Mouse (Mus musculus) limb, embryonic 12.5 days (tissue): ENCODE measurements at regions not wholly inside any gene's neighbourhood (a gene's known extent, or its start where the extent isn't known, plus 50 kb on each side); places are given as distances from the start of the nearest gene placed in this dataset.

Source experiments
- ATAC-seq: fragments of 200-750 bp; cut with Nextera tagmentation; 2 replicates; pipeline ENCODE4 v1.8.0; 2017; ENCODE audit warnings: low read depth, moderate TSS enrichment; ENCODE audit not compliant: insufficient number of reproducible peaks, insufficient read depth, low FRiP score, low TSS enrichment
- H3K27ac ChIP-seq: fragments of 300-500 bp; sonication (generic); 2 replicates; pipeline ENCODE4 v1.5.1; 2016; ENCODE audit warnings: mild to moderate bottlenecking, moderate library complexity
- H3K27me3 ChIP-seq: fragments of 300-500 bp; sonication (generic); 2 replicates; pipeline ENCODE4 v1.6.1; 2016; ENCODE audit warnings: mild to moderate bottlenecking, moderate library complexity
- H3K36me3 ChIP-seq: fragments of 300-500 bp; sonication (generic); 2 replicates; pipeline ENCODE4 v1.6.1; 2016; ENCODE audit warnings: mild to moderate bottlenecking, moderate library complexity
- H3K4me1 ChIP-seq: fragments of 300-500 bp; sonication (generic); replicated peaks from 2 replicates; pipeline ENCODE4 v1.6.1; 2016
- H3K4me2 ChIP-seq: fragments of 300-500 bp; sonication (generic); 2 replicates; pipeline ENCODE4 v1.6.1; 2016; ENCODE audit warnings: mild to moderate bottlenecking, moderate library complexity
- H3K4me3 ChIP-seq: fragments of 300-500 bp; sonication (generic); replicated peaks from 2 replicates; pipeline ENCODE4 v1.5.1; 2016; ENCODE audit warnings: mild to moderate bottlenecking
- H3K9ac ChIP-seq: fragments of 300-500 bp; sonication (generic); replicated peaks from 2 replicates; pipeline ENCODE4 v1.6.1; 2016; ENCODE audit warnings: mild to moderate bottlenecking, moderate library complexity
- H3K9me3 ChIP-seq: fragments of 300-500 bp; sonication (generic); 2 replicates; pipeline ENCODE4 v1.6.1; 2016; ENCODE audit warnings: mild to moderate bottlenecking, moderate library complexity
- WGBS: fragments of 180-500 bp; shearing (Covaris S2); methylation state at CpG from one replicate; pipeline ENCODE4 v1.1.7; 2016; 5-methylcytosine and 5-hydroxymethylcytosine counted together

DNA sequence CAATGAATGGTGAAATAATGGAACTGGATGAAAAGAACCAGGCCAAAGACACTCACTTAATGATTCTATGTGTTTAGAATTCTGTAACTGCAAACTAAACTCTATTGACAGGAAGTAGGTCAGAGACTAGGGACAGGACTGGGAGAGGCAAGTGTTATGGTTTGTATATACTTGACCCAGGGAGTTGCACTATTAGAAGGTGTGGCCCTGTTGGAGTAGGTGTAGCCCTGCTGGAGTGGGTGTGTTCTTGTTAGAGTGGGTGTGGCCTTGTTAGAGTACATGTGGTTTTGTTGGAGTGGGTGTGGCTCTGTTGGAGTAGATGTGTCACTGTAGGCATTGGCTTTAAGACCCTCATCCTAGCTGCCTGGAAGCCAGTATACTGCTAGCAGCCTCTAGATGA, 93.0 kb upstream of the Npas2 start:
- Histone ChIP-seq H3K36me3 (no peaks in the 10 kb centered on the region), H3K4me3 (no peak overlapping the region), H3K4me1 (peaks cover 2% of the 10 kb centered on the region; the same call in 1 of the 2 replicates), H3K27ac (no peak overlapping the region), H3K4me2 (no peak overlapping the region), H3K9me3 (no peaks in the 10 kb centered on the region), H3K27me3 (no peaks in the 10 kb centered on the region), H3K9ac (no peak overlapping the region)
- no peak for ATAC-seq

DNA sequence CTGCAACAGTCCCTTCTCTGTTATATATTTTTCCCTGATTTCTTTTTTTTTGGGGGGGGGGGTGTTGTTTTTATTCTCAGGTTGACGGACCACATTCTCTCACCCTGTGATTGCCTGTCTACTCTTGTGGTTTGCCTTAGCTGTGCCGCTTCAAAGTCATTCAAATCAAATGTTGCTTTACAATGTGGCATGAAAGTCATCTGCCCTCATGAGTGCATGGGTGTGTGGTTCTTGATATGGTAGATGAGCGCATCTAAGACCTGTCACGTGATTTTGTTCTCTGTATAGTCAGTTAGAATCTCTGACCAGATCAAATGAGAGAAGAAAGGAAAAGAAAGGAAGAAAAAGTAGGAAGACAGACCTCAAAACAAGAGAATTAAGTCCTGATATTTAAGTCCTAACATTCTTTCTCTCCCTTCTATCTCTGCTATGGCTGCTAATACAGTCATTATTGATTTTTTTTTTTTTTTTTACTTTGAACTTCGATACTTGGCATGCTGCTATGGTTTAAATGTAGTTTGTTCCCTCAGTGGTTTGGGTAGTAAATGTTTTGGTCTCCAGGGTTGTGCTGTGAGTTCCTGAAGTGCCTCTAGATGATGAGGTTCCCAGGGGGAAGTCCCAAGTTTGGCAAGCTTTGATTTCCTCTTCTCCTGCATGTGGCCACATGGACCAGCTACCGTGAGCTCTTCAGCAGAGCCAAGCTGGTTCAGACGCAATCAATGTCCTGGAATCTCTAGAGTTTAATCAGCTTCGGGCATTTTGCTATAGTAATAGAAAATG, 91.2 kb upstream of the Npas2 start:
- H3K27me3 ChIP-seq: no peaks in the 10 kb centered on the region
- 90% methylated on average over 8 of the region's 8 CpGs for WGBS
- no peak for ATAC-seq
- H3K4me3 ChIP-seq: no peak overlapping the region
- H3K9me3 ChIP-seq: no peaks in the 10 kb centered on the region
- H3K4me1 ChIP-seq: peaks cover 19% of the 10 kb centered on the region; the same call in 1 of the 2 replicates
- no peak overlapping the region for H3K9ac ChIP-seq
- no peaks in the 10 kb centered on the region for H3K36me3 ChIP-seq
- H3K4me2 ChIP-seq: no peak overlapping the region
- H3K27ac ChIP-seq: no peak overlapping the region

DNA sequence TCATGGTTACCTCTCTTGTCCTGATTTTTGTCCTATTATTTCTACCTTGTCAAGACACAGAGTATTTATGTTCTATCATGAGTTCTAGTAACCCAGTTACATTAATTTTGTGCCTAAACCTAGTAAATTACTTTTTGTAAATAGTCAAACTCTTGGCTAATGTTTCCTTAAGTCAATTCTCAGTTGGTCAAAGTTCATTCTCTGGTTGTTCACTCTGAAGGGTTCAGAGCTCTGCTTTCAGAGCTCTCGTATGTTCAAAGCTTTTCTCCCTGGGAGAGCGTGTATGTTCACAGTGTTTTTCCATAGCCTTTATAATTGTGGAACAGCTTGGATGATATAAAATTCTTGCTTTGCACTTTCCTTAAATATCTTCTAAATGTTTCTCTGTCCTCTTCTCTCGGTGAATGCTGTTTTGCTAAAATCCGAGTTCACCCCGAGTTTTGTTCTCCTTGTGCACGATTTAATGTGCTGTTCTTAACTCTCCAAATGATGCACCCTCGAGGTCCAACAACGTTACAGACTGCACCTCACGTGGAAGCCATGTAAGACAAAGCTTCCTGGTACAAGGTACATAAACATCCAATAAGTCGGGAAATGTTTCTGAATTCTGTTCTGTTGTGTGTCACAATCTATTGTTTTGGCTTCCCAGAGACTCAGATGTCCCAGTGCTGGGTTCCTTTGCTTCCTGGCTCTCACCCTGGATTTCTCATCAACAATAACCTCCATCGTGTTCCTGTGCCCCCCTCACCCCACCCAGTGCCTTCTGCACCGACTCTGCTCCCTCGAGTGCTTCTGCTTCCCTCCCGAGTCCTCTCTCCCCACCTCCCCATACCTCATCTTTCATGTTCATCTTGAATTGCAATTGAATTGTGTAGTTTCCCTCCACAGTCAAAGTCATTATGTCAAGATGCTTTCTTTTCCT, 90.3 kb upstream of the Npas2 start:
- no peaks in the 10 kb centered on the region for H3K27me3 ChIP-seq
- H3K9ac ChIP-seq: no peak overlapping the region
- peaks cover 19% of the 10 kb centered on the region; the same call in 1 of the 2 replicates for H3K4me1 ChIP-seq
- WGBS: 84% methylated on average over 14 of the region's 14 CpGs
- H3K4me3 ChIP-seq: no peak overlapping the region
- H3K27ac ChIP-seq: no peak overlapping the region
- H3K9me3 ChIP-seq: no peaks in the 10 kb centered on the region
- no peak for ATAC-seq
- no peaks in the 10 kb centered on the region for H3K36me3 ChIP-seq
- H3K4me2 ChIP-seq: no peak overlapping the region

DNA sequence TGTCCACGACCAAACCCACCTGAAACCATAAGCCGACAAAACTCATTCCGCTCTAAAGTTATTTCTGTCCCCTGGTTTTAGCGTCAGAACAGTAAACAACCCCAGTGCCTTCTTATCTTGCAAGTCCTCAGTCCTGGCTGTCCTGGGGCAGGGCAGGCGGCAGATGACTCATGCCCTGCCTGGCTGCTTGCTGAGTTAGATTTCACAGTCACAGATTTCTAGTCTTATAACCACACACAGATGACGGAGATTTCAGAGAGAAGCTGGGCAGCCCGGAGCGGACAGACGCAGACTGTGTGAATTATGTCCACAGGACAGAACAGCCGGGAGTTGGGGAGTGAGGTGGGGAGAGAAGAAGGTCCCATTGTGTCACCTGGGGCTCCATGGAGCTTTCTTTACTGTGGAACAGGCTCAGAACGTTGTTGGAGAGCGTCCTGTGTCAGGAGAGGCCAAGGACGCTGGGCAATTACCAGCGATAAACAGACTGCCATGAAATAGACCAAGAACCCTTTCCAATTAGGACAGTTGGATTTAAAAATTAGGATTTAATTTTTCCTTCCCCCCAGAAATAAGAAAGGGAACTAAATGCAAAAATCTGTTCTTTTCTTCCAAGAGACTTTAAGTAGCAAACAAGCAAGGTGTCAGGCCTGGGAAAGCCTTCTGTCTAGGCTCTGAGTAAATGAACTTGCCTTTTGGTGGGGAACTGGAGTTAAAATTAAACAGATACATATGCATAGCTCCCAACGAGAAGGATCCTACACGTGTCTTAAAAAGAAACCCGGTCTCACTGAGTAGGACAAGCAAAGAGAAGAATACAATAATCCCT, 87.8 kb upstream of the Npas2 start:
- Histone ChIP-seq H3K4me3 (no peak overlapping the region), H3K9me3 (no peaks in the 10 kb centered on the region), H3K36me3 (no peaks in the 10 kb centered on the region), H3K4me2 (no peak overlapping the region), H3K4me1 (peaks cover 19% of the 10 kb centered on the region; the same call in 1 of the 2 replicates), H3K27ac (no peak overlapping the region), H3K9ac (no peak overlapping the region), H3K27me3 (no peaks in the 10 kb centered on the region)
- no peak for ATAC-seq
- WGBS: 45% methylated on average over 17 of the region's 17 CpGs

DNA sequence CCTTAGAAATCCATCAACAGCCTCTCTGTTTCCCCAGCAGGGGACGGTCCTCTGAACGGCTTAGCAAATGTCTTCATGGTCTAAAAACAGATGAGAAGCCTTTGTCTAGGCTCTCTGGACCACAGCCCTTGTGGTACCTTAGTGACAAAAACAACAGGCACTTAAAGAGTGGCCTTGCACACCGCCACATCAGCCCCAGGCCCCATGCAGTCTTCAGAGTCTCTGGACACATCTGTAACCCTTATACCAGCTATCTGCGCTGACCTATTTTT, 87.2 kb upstream of the Npas2 start:
- Histone ChIP-seq H3K27me3 (no peaks in the 10 kb centered on the region), H3K4me1 (peaks cover 19% of the 10 kb centered on the region; the same call in 1 of the 2 replicates), H3K9me3 (no peaks in the 10 kb centered on the region), H3K4me3 (no peak overlapping the region), H3K4me2 (no peak overlapping the region), H3K27ac (no peak overlapping the region), H3K9ac (no peak overlapping the region), H3K36me3 (no peaks in the 10 kb centered on the region)
- ATAC-seq: no peak
- WGBS: 65% methylated on average over 4 of the region's 4 CpGs

DNA sequence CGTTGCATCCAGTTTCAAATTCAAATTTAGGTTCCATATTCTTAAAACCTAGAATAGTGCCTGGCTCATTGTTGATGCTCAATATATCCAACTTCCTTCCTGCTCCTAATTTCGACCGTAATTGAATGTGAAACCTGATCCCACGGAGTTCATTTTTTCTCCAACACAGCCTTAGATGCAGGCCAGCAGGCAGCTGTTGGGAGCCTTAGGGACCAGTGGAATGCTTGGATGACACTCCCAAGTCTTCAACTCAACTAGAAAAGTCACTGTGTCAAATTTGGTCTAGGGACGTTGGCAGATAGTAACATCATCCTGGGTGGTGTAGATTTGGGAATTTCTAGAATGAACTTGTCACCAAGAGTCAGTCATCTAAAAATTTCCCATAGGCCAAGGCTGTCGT, 86.9 kb upstream of the Npas2 start:
- Histone ChIP-seq H3K4me3 (no peak overlapping the region), H3K9me3 (no peaks in the 10 kb centered on the region), H3K4me2 (no peak overlapping the region), H3K27me3 (no peaks in the 10 kb centered on the region), H3K27ac (no peak overlapping the region), H3K9ac (no peak overlapping the region), H3K4me1 (peaks cover 19% of the 10 kb centered on the region; the same call in 1 of the 2 replicates), H3K36me3 (no peaks in the 10 kb centered on the region)
- WGBS: 46% methylated on average over 6 of the region's 6 CpGs
- ATAC-seq: no peak

DNA sequence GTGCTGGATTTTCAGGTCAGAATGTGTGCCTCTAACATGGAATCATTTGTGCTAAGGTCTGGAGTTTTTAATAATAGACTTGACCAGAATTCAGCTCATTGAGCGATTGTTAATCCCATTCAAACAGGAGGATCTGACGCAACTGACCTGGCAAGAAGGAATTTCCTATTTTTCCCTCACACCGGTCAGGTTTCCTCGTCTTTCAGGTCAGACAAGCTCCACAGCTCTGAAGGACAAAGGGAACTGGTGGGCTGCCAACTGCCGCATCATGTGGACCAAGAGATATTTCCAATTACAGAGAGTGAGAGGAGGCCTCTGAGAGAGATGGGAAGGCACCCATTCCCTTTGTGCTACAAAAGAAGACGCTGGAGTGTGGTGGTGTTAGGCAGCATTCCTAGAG, 77.2 kb upstream of the Npas2 start:
- 85% methylated on average over 6 of the region's 6 CpGs for WGBS
- Histone ChIP-seq H3K27me3 (no peaks in the 10 kb centered on the region), H3K36me3 (no peaks in the 10 kb centered on the region), H3K4me2 (no peak overlapping the region), H3K4me1 (no peaks in the 10 kb centered on the region), H3K4me3 (no peak overlapping the region), H3K9ac (no peak overlapping the region), H3K27ac (no peak overlapping the region), H3K9me3 (0 out of 2 replicates have a peak, but pooled peaks cover 3% of the 10 kb centered on the region)
- no peak for ATAC-seq

DNA sequence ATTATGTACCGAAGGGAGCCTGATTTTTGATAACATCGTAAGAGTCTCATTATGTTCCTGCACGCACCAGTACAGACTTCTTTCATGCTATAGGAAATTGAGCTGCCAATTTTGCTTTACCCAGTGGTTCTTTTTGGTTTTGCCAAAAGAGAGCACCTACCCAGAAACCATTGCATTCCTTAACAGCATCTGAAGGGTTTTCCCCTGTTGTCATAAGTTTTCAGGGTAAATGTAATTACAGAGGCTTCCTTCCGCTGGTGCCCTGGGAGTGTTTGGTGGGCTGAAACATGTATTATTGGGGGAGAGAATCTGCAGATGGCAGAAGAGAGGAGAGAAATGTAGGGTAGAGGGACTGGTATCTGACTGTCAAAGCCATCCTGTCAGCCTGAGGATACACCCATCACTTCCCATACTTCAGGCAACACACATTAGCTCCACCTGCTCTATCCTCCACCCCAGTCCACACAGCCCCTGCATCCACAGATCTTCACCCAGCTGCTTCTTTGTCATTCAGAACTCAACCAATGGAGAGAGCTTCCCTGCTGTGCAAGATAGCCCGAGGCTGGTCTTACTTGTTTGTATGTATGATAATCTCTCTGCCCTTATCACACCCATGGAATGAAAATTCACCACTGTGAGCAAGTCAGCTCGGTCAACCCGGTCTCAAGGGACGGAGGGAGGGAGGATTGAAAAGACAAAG, 71.1 kb upstream of the Npas2 start:
- WGBS: 76% methylated on average over 8 of the region's 8 CpGs
- no peak overlapping the region for H3K9ac ChIP-seq
- H3K4me2 ChIP-seq: no peak overlapping the region
- 0 out of 2 replicates have a peak, but pooled peaks cover 7% of the 10 kb centered on the region for H3K9me3 ChIP-seq
- H3K4me1 ChIP-seq: no peaks in the 10 kb centered on the region
- H3K36me3 ChIP-seq: no peaks in the 10 kb centered on the region
- no peak overlapping the region for H3K4me3 ChIP-seq
- H3K27ac ChIP-seq: no peak overlapping the region
- no peak for ATAC-seq
- H3K27me3 ChIP-seq: no peaks in the 10 kb centered on the region

DNA sequence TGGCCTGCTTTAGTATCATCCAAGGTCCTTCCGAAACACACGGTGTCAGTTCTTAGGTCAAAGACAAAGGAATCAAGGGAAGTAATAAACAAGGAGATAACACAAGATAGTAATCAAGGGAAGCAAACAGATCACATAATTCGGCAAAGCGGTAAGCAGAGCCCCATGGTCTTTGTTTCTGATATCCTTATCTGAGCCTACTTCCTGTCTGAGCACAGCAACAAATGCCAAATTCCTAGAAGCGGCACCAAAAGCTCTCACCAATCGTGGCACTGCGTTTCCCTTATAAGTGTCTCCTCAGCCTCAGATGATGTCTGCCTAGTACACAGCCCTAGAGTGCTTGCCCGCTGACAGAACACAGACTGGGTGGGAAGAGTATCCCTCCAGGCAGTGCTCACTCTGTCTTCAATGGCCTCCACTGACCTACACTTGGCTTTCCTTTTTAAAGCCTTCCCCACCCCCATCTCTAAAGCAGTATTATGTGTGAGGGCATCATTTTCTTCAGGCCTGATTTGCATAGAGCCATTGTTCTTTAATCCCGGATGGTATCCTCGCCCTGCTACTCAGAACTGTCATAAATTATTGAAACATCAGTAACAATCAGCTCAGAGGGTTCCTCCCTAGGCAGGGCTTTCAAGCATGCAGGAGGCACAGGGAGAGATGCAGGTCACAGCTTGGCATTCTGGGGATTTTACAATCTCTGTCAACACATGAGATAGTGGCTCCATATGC, 70.3 kb upstream of the Npas2 start:
- no peak overlapping the region for H3K4me2 ChIP-seq
- no peak overlapping the region for H3K27ac ChIP-seq
- H3K9me3 ChIP-seq: 0 out of 2 replicates have a peak, but pooled peaks cover 6% of the 10 kb centered on the region
- H3K27me3 ChIP-seq: no peaks in the 10 kb centered on the region
- no peaks in the 10 kb centered on the region for H3K36me3 ChIP-seq
- H3K4me1 ChIP-seq: no peaks in the 10 kb centered on the region
- ATAC-seq: no peak
- no peak overlapping the region for H3K4me3 ChIP-seq
- H3K9ac ChIP-seq: no peak overlapping the region
- WGBS: 75% methylated on average over 10 of the region's 10 CpGs

DNA sequence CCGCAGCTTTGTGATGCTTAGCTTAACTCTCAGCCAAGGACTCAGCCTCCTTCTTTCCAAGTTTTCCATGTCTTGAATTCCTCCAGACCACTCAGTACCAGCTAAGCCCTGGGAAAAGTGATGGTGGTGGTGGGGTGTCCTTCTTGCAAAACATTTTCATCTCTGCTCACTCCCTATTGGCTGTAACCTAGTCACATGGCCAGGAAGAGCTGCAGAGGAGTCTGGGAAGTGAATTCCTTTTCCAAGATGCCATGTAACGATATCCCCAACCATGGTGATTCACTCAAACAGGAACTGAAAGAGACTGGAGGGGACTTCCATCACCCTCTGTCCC, 69.8 kb upstream of the Npas2 start:
- 86% methylated on average over 2 of the region's 2 CpGs for WGBS

More for the DNA sequence above, 69.8 kb upstream of the Npas2 start:
- no peaks in the 10 kb centered on the region for H3K27me3 ChIP-seq
- no peak for ATAC-seq
- H3K9ac ChIP-seq: no peak overlapping the region
- H3K9me3 ChIP-seq: 0 out of 2 replicates have a peak, but pooled peaks cover 6% of the 10 kb centered on the region
- H3K4me1 ChIP-seq: no peaks in the 10 kb centered on the region
- H3K27ac ChIP-seq: no peak overlapping the region
- H3K36me3 ChIP-seq: no peaks in the 10 kb centered on the region
- H3K4me3 ChIP-seq: no peak overlapping the region
- H3K4me2 ChIP-seq: no peak overlapping the region
